Mouse (Mus musculus) embryo, embryonic 11.5 days (tissue): ENCODE measurements at regions not wholly inside any gene's neighbourhood (a gene's known extent, or its start where the extent isn't known, plus 50 kb on each side); places are given as distances from the start of the nearest gene placed in this dataset.

ENCODE experiments used
- DNase-seq: peaks from one replicate; pipeline ENCODE4 v3.0.0-alpha.2; 2012; ENCODE audit warnings: low read depth, low spot score

- no peak for DNase-seq
These were observed 152.1 kb downstream of the Dad1 start for GRCm38 (mm10) chr14:54101775-54102174.

GRCm38 (mm10) chr14:54099360-54099759 lies 154.5 kb downstream of the Dad1 start:
- DNase-seq, result no peak

- DNase-seq, result no peak
These were observed 155.7 kb downstream of the Dad1 start for GRCm38 (mm10) chr14:54098122-54098775.

GRCm38 (mm10) chr14:54097026-54097425 lies 156.9 kb downstream of the Dad1 start:
- no peak for DNase-seq

DNA sequence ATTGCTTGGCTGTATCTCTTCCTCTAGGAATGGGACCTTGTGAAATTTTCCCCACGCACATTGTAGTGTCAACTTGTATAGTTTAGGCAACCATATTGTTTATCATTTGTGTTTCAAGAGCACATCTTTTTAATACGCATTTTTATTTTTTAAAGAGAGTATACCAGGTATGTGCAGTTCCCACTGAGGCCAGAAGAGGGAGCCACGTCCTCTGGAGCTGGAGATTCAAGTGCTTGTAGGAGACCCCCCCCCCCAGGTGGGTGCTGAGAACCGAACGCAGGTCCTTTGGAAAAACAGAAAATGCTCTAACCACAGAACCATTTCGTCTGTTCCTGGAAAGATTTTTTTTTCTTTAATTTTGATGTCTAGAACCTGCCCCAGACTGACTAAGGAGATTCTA lies 161.5 kb downstream of the Dad1 start:
- DNase-seq, result no peak

GRCm38 (mm10) chr14:54086660-54087059 lies 167.2 kb downstream of the Dad1 start:
- no peak for DNase-seq

GRCm38 (mm10) chr14:54074659-54075058 lies 179.2 kb downstream of the Dad1 start:
- no peak for DNase-seq

GRCm38 (mm10) chr14:54072283-54072912 lies 181.5 kb downstream of the Dad1 start:
- no peak for DNase-seq

- DNase-seq, result no peak
These were observed 183.7 kb downstream of the Dad1 start for GRCm38 (mm10) chr14:54070240-54070639.

GRCm38 (mm10) chr14:54068684-54069083 lies 185.2 kb downstream of the Dad1 start:
- DNase-seq, result no peak

- no peak for DNase-seq
These were observed 188.4 kb downstream of the Dad1 start for GRCm38 (mm10) chr14:54065466-54065865.

DNA sequence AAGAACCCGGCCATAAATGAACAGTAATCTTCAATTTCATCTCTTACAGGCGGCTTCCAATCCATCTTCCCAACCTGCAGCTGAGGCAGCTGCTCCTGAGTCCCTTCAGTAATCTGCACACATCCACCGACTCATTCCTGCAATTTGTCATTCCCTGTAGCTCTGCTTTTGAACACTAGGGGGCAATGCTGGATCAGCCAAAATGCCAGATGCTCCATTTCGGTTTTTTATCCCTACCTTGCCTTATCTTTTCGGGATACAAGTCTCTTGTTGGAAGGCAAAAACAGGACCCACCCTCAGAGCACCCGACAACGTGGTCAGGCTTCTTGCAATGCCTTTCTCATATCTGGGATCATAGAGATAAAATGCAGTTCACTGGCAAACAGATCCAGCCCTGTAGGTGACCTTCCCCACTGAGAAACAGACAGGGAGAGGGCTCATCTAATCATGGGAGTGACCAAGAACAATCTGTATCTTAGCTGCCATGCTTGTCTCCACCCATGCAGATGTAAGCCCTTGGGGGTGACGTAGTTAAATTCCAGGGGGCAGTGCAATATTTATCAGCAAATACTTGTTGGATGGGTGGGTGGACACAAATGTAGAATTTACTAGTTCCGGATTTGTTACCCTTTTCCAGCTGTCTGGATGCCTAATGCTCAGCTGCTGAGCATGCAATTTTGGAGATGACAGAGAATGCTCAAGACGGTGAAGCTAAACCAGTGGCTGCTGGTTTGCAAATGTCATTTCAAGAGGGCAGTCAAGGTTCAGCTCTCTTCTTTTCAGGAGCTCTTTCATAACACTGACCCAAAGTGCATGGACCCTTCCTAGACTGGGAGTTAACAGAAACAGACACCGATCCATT lies 189.1 kb downstream of the Dad1 start:
- peak; percentile 65 for DNase-seq

GRCm38 (mm10) chr14:54061570-54061969 lies 192.3 kb downstream of the Dad1 start:
- DNase-seq, result no peak

DNA sequence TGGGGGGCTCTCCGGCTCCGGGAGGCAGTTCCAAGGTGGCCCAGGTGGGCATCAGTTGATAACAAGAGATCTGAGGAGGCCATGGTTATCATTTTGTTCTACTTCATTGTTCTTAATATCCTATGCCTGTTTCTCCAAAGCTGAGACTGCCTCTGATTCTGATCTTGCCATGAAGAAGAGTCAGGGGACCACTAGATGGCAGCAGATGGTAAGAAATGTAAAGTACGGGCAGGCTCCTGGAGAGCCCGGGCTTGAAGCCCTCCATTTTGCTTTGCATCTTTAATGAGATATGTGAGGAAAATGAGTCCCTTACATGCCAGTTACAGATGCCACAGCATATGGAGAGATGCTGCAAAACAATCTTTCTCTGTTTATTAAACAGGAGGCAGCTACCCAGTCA lies 194.1 kb downstream of the Dad1 start:
- peak; percentile 82 for DNase-seq

GRCm38 (mm10) chr14:54059096-54059495 lies 194.8 kb downstream of the Dad1 start:
- no peak for DNase-seq

DNA sequence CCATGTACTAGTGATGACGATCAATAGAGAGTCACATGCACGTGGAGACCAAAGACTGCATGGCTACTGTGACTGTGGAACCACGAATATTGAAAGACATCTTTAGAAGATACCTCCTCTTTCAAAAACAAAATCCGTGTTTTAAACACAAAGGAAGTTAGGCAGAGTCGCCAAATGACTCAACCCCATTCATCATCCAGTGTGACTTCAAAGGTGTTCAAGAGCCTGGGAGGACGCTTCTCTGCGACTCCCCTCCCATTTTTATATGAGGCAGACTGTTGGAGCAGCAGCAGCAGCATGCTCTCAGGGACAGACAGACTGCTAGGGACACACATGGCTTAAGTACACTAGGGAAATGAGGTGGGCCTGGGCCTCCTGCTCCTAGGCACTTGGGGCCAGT lies 197.2 kb downstream of the Dad1 start:
- DNase-seq, result no peak

DNA sequence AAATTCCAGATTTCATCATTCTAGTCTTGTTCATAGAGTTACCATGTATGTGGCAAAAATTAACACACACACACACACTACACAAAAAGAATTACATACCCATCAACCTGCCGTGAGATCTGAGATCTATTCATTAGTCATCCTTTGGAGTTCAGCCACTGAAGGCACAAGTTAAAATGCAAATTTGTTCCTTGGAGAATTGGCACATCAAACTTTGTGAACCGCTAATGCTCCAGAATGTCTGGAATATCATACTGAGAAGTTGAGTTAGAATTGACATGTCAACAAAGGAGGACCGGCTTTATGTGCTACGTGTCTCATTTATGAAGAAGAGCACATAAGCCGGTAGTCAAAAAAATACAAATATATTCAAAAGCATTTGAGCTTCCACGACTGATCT lies 198.5 kb downstream of the Dad1 start:
- no peak for DNase-seq

DNA sequence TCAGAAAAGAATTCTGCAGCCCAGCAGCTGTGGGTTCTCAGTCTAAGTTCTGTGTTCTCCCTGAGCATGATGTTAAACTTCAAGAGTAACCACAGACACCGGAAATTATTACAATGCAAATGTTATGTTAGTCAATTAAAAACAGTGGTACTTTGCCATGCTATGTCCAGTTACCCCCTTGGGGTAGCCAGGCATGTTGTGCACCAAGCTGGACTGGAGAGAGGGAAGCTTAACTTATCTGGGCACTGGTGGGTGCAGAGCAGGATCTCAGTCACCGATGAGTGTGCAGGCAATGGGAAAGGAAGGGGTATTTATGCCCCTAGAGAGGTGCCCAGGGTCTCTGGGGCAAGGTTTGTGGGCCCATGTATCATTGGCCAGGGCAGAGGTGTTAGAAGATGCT lies 211.6 kb downstream of the Dad1 start:
- no peak for DNase-seq

DNA sequence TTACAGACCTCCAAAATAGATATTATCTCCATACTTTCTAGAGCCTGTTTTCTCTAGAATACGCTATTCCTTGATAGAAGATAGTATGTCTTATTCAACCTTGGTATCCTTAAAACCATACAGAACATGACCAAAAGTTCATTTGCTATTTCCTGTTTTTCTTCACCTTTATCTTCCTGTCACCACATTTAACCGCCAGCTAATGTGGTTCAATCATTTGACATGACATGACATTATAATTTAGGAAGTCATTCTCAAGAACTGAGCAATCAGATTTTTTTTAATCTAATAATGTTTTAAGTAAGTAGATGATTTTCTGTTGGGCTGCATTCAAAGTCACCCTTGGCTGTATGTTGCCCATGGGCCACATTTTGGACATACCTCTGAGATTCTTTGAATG lies 213.3 kb downstream of the Dad1 start:
- DNase-seq, result no peak

GRCm38 (mm10) chr14:54034516-54034915 lies 219.4 kb downstream of the Dad1 start:
- DNase-seq, result no peak

DNA sequence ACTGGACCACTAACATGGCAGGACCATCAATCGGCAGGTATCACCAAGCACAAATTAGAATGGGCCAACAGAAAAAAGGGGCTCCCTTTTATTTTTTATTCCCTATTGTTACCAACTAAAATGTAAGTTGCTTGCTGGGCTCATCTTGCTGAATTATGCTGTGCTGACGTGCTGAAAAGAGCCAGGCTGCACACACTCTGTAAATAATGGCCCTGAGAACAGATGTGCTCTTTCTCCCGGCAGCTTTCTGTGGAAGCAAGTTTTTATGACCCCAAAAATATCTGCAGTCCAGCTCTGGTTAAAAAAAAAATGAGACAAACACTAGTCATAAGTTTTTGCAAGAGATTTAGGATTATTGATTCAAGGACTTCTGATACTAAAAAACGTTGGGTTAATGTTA lies 230.4 kb downstream of the Dad1 start:
- DNase-seq, result peak; percentile 2

GRCm38 (mm10) chr14:54021443-54021842 lies 232.5 kb downstream of the Dad1 start:
- DNase-seq, result no peak

DNA sequence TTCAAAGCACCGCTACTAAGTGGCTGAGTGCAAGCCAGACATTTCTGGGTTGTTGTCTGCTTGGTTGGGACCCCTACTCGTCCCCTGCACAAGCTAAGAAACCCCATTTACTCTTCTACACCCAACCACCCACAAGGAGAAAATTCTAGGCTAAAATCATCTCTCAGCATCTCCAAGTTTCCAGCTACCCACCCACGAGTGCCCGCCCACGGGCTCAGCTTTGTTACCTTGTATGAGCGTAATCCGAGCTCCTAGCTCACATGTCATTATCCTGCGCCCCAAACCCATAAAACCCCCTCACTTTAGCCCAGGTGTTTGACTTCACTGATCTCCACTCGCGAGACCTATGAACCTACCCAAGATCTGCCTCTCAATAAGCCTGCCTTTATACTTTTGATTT lies 239.3 kb downstream of the Dad1 start:
- no peak for DNase-seq
